Mouse (Mus musculus): ENCODE measurements around the gene Mthfs. TPM values are rescaled to one million over a fixed set of nuclear protein-coding genes. Genes with fewer than 3 reads are reported as not detected.

Mthfs gene
- polyA plus RNA-seq, 1 experiment from 2014 or later, result 14.5 TPM

GRCm38 (mm10) chr9:89263968-89264367, 53.5 kb downstream of the Mthfs start:
- no peaks in the 10 kb centered on the region for H3K9me3 ChIP-seq (replicated peaks)
- no peak overlapping the region for H3K27ac ChIP-seq
- no peak overlapping the region for H3K4me2 ChIP-seq
- 70% methylated on average over 3 of the region's 3 CpGs for WGBS (ENCODE audit: insufficient replicate concordance)
- no peak for ATAC-seq
- no peak overlapping the region for H3K4me3 ChIP-seq
- no peaks in the 10 kb centered on the region for H3K36me3 ChIP-seq
- H3K9ac ChIP-seq, result no peak overlapping the region
- no peaks in the 10 kb centered on the region for H3K27me3 ChIP-seq (replicated peaks)
- no peaks in the 10 kb centered on the region for H3K4me1 ChIP-seq

- H3K4me2 ChIP-seq, result no peak overlapping the region
- H3K9me3 ChIP-seq (replicated peaks), result 0 out of 2 replicates have a peak, but pooled peaks cover 2% of the 10 kb centered on the region
- no peaks in the 10 kb centered on the region for H3K27me3 ChIP-seq (replicated peaks)
- no peaks in the 10 kb centered on the region for H3K36me3 ChIP-seq
- H3K27ac ChIP-seq, result no peak overlapping the region
- WGBS (ENCODE audit: insufficient replicate concordance), result 56% methylated on average over 1 of the region's 1 CpGs
- no peaks in the 10 kb centered on the region for H3K4me1 ChIP-seq
- ATAC-seq, result no peak
- no peak overlapping the region for H3K9ac ChIP-seq
- no peak overlapping the region for H3K4me3 ChIP-seq
Measured at GRCm38 (mm10) chr9:89264571-89264970, 54.1 kb downstream of the Mthfs start.

- Histone ChIP-seq H3K9me3 (replicated peaks) (0 out of 2 replicates have a peak, but pooled peaks cover 6% of the 10 kb centered on the region), H3K4me3 (no peak overlapping the region), H3K27ac (no peak overlapping the region), H3K27me3 (replicated peaks) (no peaks in the 10 kb centered on the region), H3K36me3 (no peaks in the 10 kb centered on the region), H3K4me1 (no peaks in the 10 kb centered on the region), H3K4me2 (no peak overlapping the region), H3K9ac (no peak overlapping the region)
- WGBS (ENCODE audit: insufficient replicate concordance), result 44% methylated on average over 4 of the region's 4 CpGs
- ATAC-seq, result no peak
Measured at GRCm38 (mm10) chr9:89267093-89267492, 56.6 kb downstream of the Mthfs start.

- Histone ChIP-seq H3K36me3 (no peaks in the 10 kb centered on the region), H3K27me3 (replicated peaks) (no peaks in the 10 kb centered on the region), H3K4me3 (no peak overlapping the region), H3K9ac (no peak overlapping the region), H3K9me3 (replicated peaks) (0 out of 2 replicates have a peak, but pooled peaks cover 6% of the 10 kb centered on the region), H3K4me2 (no peak overlapping the region), H3K4me1 (no peaks in the 10 kb centered on the region), H3K27ac (no peak overlapping the region)
- no peak for ATAC-seq
- 43% methylated on average over 5 of the region's 5 CpGs for WGBS (ENCODE audit: insufficient replicate concordance)
Measured at GRCm38 (mm10) chr9:89267572-89267971, 57.1 kb downstream of the Mthfs start.

GRCm38 (mm10) chr9:89270376-89270775, 59.9 kb downstream of the Mthfs start:
- H3K4me1 ChIP-seq, result no peaks in the 10 kb centered on the region
- H3K4me3 ChIP-seq, result no peak overlapping the region
- H3K4me2 ChIP-seq, result no peak overlapping the region
- ATAC-seq, result no peak
- H3K27ac ChIP-seq, result no peak overlapping the region
- H3K9ac ChIP-seq, result no peak overlapping the region
- H3K27me3 ChIP-seq (replicated peaks), result no peaks in the 10 kb centered on the region
- H3K36me3 ChIP-seq, result no peaks in the 10 kb centered on the region
- 0 out of 2 replicates have a peak, but pooled peaks cover 6% of the 10 kb centered on the region for H3K9me3 ChIP-seq (replicated peaks)
- 58% methylated on average over 2 of the region's 2 CpGs for WGBS (ENCODE audit: insufficient replicate concordance)

- WGBS (ENCODE audit: insufficient replicate concordance), result 65% methylated on average over 7 of the region's 7 CpGs
- H3K9ac ChIP-seq, result no peak overlapping the region
- no peak overlapping the region for H3K27ac ChIP-seq
- H3K4me2 ChIP-seq, result no peak overlapping the region
- no peaks in the 10 kb centered on the region for H3K27me3 ChIP-seq (replicated peaks)
- no peaks in the 10 kb centered on the region for H3K4me1 ChIP-seq
- no peak for ATAC-seq
- no peaks in the 10 kb centered on the region for H3K36me3 ChIP-seq
- H3K4me3 ChIP-seq, result no peak overlapping the region
- 0 out of 2 replicates have a peak, but pooled peaks cover 6% of the 10 kb centered on the region for H3K9me3 ChIP-seq (replicated peaks)
Measured at GRCm38 (mm10) chr9:89273766-89274165, 63.3 kb downstream of the Mthfs start.

- no peaks in the 10 kb centered on the region for H3K9me3 ChIP-seq (replicated peaks)
- 72% methylated on average over 8 of the region's 8 CpGs for WGBS (ENCODE audit: insufficient replicate concordance)
- H3K9ac ChIP-seq, result no peak overlapping the region
- H3K4me1 ChIP-seq, result no peaks in the 10 kb centered on the region
- H3K27me3 ChIP-seq (replicated peaks), result no peaks in the 10 kb centered on the region
- H3K4me2 ChIP-seq, result no peak overlapping the region
- ATAC-seq, result no peak
- no peaks in the 10 kb centered on the region for H3K36me3 ChIP-seq
- H3K4me3 ChIP-seq, result no peak overlapping the region
- H3K27ac ChIP-seq, result no peak overlapping the region
Measured at GRCm38 (mm10) chr9:89278207-89278606, 67.7 kb downstream of the Mthfs start.

- no peaks in the 10 kb centered on the region for H3K9me3 ChIP-seq (replicated peaks)
- H3K36me3 ChIP-seq, result no peaks in the 10 kb centered on the region
- no peaks in the 10 kb centered on the region for H3K27me3 ChIP-seq (replicated peaks)
- no peaks in the 10 kb centered on the region for H3K4me1 ChIP-seq
- no peak overlapping the region for H3K9ac ChIP-seq
- no peak overlapping the region for H3K27ac ChIP-seq
- no peak overlapping the region for H3K4me2 ChIP-seq
- 65% methylated on average over 2 of the region's 2 CpGs for WGBS (ENCODE audit: insufficient replicate concordance)
- no peak overlapping the region for H3K4me3 ChIP-seq
- no peak for ATAC-seq
Measured at GRCm38 (mm10) chr9:89282374-89283068, 72.0 kb downstream of the Mthfs start.

- H3K4me2 ChIP-seq, result no peak overlapping the region
- WGBS (ENCODE audit: insufficient replicate concordance), result 55% methylated on average over 2 of the region's 2 CpGs
- H3K4me1 ChIP-seq, result no peaks in the 10 kb centered on the region
- H3K9ac ChIP-seq, result no peak overlapping the region
- no peak overlapping the region for H3K4me3 ChIP-seq
- H3K27ac ChIP-seq, result no peak overlapping the region
- no peaks in the 10 kb centered on the region for H3K9me3 ChIP-seq (replicated peaks)
- H3K36me3 ChIP-seq, result no peaks in the 10 kb centered on the region
- ATAC-seq, result no peak
- H3K27me3 ChIP-seq (replicated peaks), result no peaks in the 10 kb centered on the region
Measured at GRCm38 (mm10) chr9:89288037-89288436, 77.6 kb downstream of the Mthfs start.

GRCm38 (mm10) chr9:89293364-89293763, 82.9 kb downstream of the Mthfs start:
- ATAC-seq, result no peak
- Histone ChIP-seq H3K27ac (no peak overlapping the region), H3K4me2 (no peak overlapping the region), H3K4me1 (no peaks in the 10 kb centered on the region), H3K27me3 (replicated peaks) (no peaks in the 10 kb centered on the region), H3K9me3 (replicated peaks) (no peaks in the 10 kb centered on the region), H3K4me3 (no peak overlapping the region), H3K36me3 (no peaks in the 10 kb centered on the region), H3K9ac (no peak overlapping the region)
- WGBS (ENCODE audit: insufficient replicate concordance), result 63% methylated on average over 3 of the region's 3 CpGs

- no peak overlapping the region for H3K4me2 ChIP-seq
- WGBS (ENCODE audit: insufficient replicate concordance), result 53% methylated on average over 3 of the region's 3 CpGs
- no peaks in the 10 kb centered on the region for H3K27me3 ChIP-seq (replicated peaks)
- H3K9ac ChIP-seq, result no peak overlapping the region
- no peak overlapping the region for H3K27ac ChIP-seq
- no peak for ATAC-seq
- no peaks in the 10 kb centered on the region for H3K36me3 ChIP-seq
- no peak overlapping the region for H3K4me3 ChIP-seq
- no peaks in the 10 kb centered on the region for H3K4me1 ChIP-seq
- H3K9me3 ChIP-seq (replicated peaks), result no peaks in the 10 kb centered on the region
Measured at GRCm38 (mm10) chr9:89294121-89294520, 83.6 kb downstream of the Mthfs start.

GRCm38 (mm10) chr9:89305637-89306036, 95.2 kb downstream of the Mthfs start:
- no peaks in the 10 kb centered on the region for H3K27me3 ChIP-seq (replicated peaks)
- H3K4me3 ChIP-seq, result no peak overlapping the region
- H3K4me1 ChIP-seq, result no peaks in the 10 kb centered on the region
- no peak for ATAC-seq
- WGBS (ENCODE audit: insufficient replicate concordance), result 53% methylated on average over 2 of the region's 2 CpGs
- H3K27ac ChIP-seq, result no peak overlapping the region
- H3K4me2 ChIP-seq, result no peak overlapping the region
- no peaks in the 10 kb centered on the region for H3K36me3 ChIP-seq
- 0 out of 2 replicates have a peak, but pooled peaks cover 7% of the 10 kb centered on the region for H3K9me3 ChIP-seq (replicated peaks)
- H3K9ac ChIP-seq, result no peak overlapping the region
